Mouse (Mus musculus) E14TG2a.4 (cell line): ENCODE data around the gene Sorbs2.

ENCODE experiments used
- H3K27me3 ChIP-seq: 2 replicates; pipeline ENCODE4 v1.6.1; 2014; ENCODE audit warnings: low read length, control low read depth; ENCODE audit not compliant: insufficient read depth
- H3K36me3 ChIP-seq: 2 replicates; pipeline ENCODE4 v1.6.1; 2014; ENCODE audit warnings: low read length, control low read depth; ENCODE audit not compliant: insufficient read depth
- H3K4me1 ChIP-seq: replicated peaks from 2 replicates; pipeline ENCODE4 v1.6.1; 2014; ENCODE audit warnings: low read depth, low read length, control low read depth
- H3K4me3 ChIP-seq: replicated peaks from 2 replicates; pipeline ENCODE4 v1.5.1; 2014; ENCODE audit warnings: mild to moderate bottlenecking, low read length
- H3K9me3 ChIP-seq: 2 replicates; pipeline ENCODE4 v1.6.1; 2014; ENCODE audit warnings: low read length, control low read depth
- CTCF ChIP-seq: conservative IDR thresholded peaks from 2 replicates; pipeline ENCODE4 v1.5.1; 2014; ENCODE audit warnings: low read length
- NANOG ChIP-seq: IDR thresholded peaks from 2 replicates; pipeline ENCODE4 v1.6.1; 2014; ENCODE audit warnings: borderline replicate concordance, low read length, mixed read lengths
- POU5F1 ChIP-seq: IDR thresholded peaks from 2 replicates; pipeline ENCODE4 v1.6.1; 2014; ENCODE audit warnings: low read length, borderline replicate concordance

The Sorbs2 gene

DNA sequence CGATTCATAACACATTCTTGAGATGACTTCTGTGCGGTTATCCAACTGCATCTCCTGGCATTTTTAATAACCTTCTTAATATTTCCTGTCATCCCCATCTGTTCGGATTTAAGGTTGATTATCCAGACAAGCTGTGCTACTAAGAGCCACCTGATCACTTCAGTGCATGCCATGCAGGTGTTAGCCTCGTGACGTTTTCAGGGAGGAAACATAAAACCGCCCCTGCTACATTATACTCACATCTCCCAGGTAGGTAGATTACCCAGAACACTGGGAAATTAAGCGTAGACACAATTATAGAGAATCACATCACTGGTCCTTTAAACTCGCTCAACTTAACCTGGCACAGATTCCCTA is 333 bp upstream of the Sorbs2 start:
- no peak overlapping the region for H3K4me3 ChIP-seq
- TF ChIP-seq POU5F1 (no peak), CTCF (no peak)

DNA sequence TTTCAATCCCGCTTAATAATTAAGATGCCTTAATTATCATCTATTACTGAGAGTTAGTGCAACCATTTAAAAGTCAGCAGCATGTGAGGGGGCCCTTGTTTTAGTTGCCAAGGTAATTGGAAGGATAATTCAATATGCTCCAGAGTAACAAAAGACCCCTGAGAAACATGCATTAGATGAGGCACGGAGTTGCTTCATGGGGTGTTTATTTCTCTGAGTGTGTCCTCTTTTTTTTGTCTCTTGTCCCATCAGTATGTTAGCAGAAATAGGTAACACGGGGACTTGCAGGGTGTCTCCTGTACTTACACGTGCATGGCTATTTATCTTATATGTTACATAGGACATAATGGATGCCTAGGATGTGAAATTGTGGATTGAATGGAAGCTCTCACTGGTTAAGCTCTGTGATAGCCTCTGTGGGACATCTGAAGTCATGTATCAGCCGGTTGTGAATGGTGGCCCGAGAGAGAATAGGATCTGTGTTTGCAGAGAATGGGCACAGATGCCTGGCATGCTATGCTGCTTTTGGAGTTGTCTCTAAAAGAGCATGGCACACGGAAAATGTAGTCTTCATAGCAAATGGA is 1.0 kb downstream of the Sorbs2 start:
- Histone ChIP-seq H3K4me3 (no peak overlapping the region), H3K36me3 (no peaks in the 10 kb centered on the region), H3K27me3 (no peaks in the 10 kb centered on the region), H3K4me1 (no peaks in the 10 kb centered on the region), H3K9me3 (no peaks in the 10 kb centered on the region)
- TF ChIP-seq POU5F1 (no peak), CTCF (no peak), NANOG (no peak)

More for the DNA sequence above, 333 bp upstream of the Sorbs2 start:
- no peaks in the 10 kb centered on the region for H3K36me3 ChIP-seq
- no peaks in the 10 kb centered on the region for H3K9me3 ChIP-seq
- H3K27me3 ChIP-seq, result no peaks in the 10 kb centered on the region
- H3K4me1 ChIP-seq, result no peaks in the 10 kb centered on the region

GRCm38 (mm10) chr8:45512369-45512768 is 4.8 kb downstream of the Sorbs2 start:
- TF ChIP-seq CTCF (no peak), NANOG (no peak), POU5F1 (no peak)
- no peaks in the 10 kb centered on the region for H3K27me3 ChIP-seq
- no peak overlapping the region for H3K4me3 ChIP-seq
- no peaks in the 10 kb centered on the region for H3K4me1 ChIP-seq
- H3K9me3 ChIP-seq, result no peaks in the 10 kb centered on the region
- no peaks in the 10 kb centered on the region for H3K36me3 ChIP-seq

DNA sequence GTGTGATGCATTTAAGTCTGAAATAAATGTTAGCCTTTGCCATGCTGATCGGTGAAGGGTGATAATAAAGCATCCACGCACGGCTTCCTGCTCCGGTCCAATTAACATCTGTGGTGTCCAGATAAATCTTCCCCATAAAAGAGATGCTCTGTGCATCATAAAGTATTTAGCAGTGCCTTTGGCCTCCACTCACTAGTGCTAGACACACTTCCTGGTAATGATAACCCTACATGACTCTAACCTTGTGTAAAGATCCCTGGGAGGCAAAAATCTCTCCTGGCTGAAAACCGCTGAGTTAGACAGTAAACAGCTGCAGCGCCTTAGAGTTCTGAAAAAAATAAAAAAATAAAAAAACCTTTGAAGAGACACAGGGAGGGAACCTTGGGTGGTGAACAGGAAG is 14.0 kb downstream of the Sorbs2 start:
- no peaks in the 10 kb centered on the region for H3K27me3 ChIP-seq
- H3K36me3 ChIP-seq, result no peaks in the 10 kb centered on the region
- H3K4me1 ChIP-seq, result no peaks in the 10 kb centered on the region
- no peak overlapping the region for H3K4me3 ChIP-seq
- TF ChIP-seq CTCF, result no peak
- no peak for TF ChIP-seq POU5F1
- no peak for TF ChIP-seq NANOG
- no peaks in the 10 kb centered on the region for H3K9me3 ChIP-seq

DNA sequence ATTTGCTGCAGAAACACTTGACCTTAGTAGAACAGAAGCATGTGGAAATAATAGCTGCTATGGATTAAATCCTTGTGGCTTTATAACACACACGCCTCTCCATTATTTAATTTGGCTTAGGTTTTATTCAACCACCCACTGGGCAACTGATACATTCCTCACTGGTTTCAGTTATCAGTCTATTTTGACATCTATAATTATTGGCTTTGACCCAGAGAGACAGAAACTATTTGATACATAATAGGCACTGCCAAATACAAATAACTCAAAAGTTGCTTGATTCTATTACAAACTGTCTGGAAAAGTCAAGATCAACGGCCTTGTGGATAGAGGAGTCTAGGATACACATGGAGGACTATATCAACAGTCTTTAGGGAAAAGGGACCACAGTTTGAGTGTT is 20.1 kb downstream of the Sorbs2 start:
- Histone ChIP-seq H3K4me1 (no peaks in the 10 kb centered on the region), H3K27me3 (no peaks in the 10 kb centered on the region), H3K36me3 (no peaks in the 10 kb centered on the region), H3K9me3 (no peaks in the 10 kb centered on the region), H3K4me3 (no peak overlapping the region)
- TF ChIP-seq POU5F1 (no peak), NANOG (no peak), CTCF (no peak)

- Histone ChIP-seq H3K9me3 (no peaks in the 10 kb centered on the region), H3K4me3 (no peak overlapping the region), H3K4me1 (no peaks in the 10 kb centered on the region), H3K27me3 (no peaks in the 10 kb centered on the region), H3K36me3 (no peaks in the 10 kb centered on the region)
- no peak for TF ChIP-seq NANOG
- no peak for TF ChIP-seq POU5F1
- TF ChIP-seq CTCF, result no peak
These were observed 21.3 kb downstream of the Sorbs2 start for GRCm38 (mm10) chr8:45528890-45529289.

DNA sequence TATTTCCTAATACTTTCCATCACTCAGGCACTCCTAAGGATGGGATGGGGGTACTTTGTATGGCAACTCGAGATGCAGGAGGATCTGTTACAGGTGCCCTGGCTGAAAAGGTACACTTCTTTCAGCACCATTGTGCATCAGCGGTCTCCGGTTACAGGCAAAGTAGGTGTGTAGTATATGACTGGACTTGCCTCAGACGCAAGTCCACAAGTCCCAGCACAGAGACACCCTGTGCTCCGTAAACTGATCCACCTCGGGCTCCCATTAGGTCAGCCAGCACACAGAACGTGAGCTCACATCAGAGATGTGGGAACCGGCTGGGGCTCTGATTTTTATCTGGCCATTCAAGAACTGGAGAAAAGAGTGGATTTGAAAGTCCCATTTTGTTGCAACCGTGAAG is 29.0 kb downstream of the Sorbs2 start:
- Histone ChIP-seq H3K36me3 (no peaks in the 10 kb centered on the region), H3K4me1 (no peaks in the 10 kb centered on the region), H3K4me3 (no peak overlapping the region), H3K27me3 (no peaks in the 10 kb centered on the region), H3K9me3 (no peaks in the 10 kb centered on the region)
- TF ChIP-seq NANOG, result no peak
- TF ChIP-seq POU5F1, result no peak
- no peak for TF ChIP-seq CTCF

DNA sequence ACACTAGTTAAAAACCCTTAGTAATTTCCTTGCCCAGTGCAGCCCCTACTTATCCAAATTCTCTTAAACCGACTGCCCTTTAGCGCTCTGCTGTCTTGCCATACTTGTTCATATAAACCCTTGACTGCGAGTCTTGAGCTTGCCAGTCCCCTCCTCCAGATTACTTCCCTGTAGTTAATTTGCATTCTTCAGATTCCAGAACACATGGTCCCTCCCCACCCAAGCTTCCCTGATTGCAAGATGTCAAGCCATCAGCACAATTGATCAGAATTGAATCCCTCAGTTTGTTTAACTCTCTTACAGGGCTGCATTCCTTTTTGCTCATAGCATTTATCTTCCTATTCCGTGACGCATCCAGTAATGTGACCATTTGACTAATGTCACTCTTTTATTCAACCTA is 32.9 kb downstream of the Sorbs2 start:
- TF ChIP-seq POU5F1 (no peak), NANOG (no peak), CTCF (no peak)
- Histone ChIP-seq H3K9me3 (no peaks in the 10 kb centered on the region), H3K27me3 (no peaks in the 10 kb centered on the region), H3K36me3 (no peaks in the 10 kb centered on the region), H3K4me3 (no peak overlapping the region), H3K4me1 (no peaks in the 10 kb centered on the region)

GRCm38 (mm10) chr8:45552175-45552574 is 44.6 kb downstream of the Sorbs2 start:
- Histone ChIP-seq H3K4me1 (no peaks in the 10 kb centered on the region), H3K36me3 (no peaks in the 10 kb centered on the region), H3K27me3 (no peaks in the 10 kb centered on the region), H3K9me3 (no peaks in the 10 kb centered on the region), H3K4me3 (no peak overlapping the region)
- no peak for TF ChIP-seq POU5F1
- no peak for TF ChIP-seq NANOG
- no peak for TF ChIP-seq CTCF
